Mouse (Mus musculus): ENCODE results near the gene Nrxn1.

DNA sequence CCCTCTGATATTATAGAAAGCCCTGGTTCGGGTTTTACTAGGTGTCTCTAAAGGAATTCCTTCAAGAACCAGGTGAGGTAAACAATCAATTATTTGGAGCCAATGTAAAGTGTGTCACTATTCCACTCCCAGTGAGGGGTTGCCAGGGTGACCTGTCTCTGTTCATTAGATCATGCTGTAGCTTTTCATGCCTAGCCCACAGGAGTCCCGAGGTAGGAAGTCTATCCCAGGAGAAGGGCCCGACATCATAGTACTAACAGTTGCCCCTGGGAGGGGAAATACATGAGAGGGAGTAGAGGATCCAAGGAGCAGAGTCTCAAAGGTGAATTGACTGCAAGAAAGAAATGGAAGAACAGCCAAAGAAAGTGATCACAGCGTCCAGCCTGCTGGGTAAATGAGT lies 639.6 kb downstream of the Nrxn1 start:
- no peak for TF ChIP-seq CTCF (IDR thresholded peaks at IDR 0.05; ENCODE audit: low read depth, low read length)
- no peak for TF ChIP-seq GATA1 (IDR thresholded peaks at IDR 0.05; ENCODE audit: borderline replicate concordance, low read length)

Measured in G1E (cell line).